Mouse (Mus musculus): ENCODE results near the gene Snx4. TPM values are rescaled to one million over a fixed set of nuclear protein-coding genes. Genes with fewer than 3 reads are reported as not detected.

The Snx4 gene
- polyA plus RNA-seq, 1 experiment from 2014 or later = 80.6 TPM

DNA sequence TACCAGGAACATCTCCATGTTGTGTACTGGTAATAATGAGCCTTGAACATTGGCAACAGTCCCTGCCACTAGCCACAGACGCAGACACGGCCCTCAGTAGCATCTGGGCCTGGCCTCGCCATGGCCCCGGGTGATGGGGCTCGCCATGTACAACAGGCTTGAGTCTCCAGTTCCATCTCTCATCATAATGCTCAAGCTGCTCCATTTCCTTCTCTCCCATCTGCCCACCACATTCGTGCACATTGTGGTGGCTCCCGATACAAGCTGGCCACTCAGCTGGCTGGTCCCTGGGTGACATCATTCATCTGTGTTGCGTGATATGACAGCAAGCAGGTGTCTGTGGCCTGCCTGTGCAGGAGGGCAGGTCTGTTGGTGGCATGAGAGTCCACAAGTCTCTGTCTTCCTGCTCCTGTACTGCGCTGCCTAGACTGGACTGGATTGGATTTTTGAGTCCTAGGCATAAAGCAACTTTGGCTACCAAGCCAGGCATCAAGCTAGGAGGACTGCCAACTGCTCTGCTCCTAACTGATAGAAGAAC, 6.2 kb upstream of the Snx4 start:
- Histone ChIP-seq H3K4me1 (0 out of 2 replicates have a peak, but pooled peaks cover 2% of the 10 kb centered on the region), H3K4me3 (replicated peaks) (no peak overlapping the region), H3K27me3 (replicated peaks) (no peaks in the 10 kb centered on the region), H3K36me3 (peaks cover 30% of the 10 kb centered on the region), H3K27ac (replicated peaks) (no peak overlapping the region), H3K4me2 (no peak overlapping the region), H3K9me3 (replicated peaks) (no peaks in the 10 kb centered on the region), H3K9ac (replicated peaks) (no peak overlapping the region)
- WGBS = 91% methylated on average over 9 of the region's 9 CpGs
- ATAC-seq (ENCODE audit: low FRiP score) = no peak

DNA sequence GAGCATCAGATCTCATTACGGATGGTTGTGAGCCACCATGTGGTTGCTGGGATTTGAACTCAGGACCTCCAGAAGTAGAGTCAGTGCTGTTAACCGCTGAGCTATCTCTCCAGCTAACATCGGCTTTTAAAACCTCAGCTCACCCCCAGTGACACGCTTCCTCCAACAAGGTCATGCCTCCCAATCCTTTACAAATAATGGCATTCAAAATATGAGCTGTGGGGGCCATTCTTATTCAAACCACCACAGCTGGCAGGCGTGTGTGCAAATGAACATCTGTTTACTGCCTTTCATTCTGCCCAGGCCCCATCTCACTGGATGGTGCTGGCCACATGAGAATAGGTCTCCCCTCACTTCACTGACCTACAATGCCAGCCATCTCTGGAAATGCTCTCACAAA, 4.7 kb upstream of the Snx4 start:
- no peak overlapping the region for H3K4me3 ChIP-seq (replicated peaks)
- WGBS = 78% methylated on average over 5 of the region's 5 CpGs
- no peak overlapping the region for H3K9ac ChIP-seq (replicated peaks)

DNA sequence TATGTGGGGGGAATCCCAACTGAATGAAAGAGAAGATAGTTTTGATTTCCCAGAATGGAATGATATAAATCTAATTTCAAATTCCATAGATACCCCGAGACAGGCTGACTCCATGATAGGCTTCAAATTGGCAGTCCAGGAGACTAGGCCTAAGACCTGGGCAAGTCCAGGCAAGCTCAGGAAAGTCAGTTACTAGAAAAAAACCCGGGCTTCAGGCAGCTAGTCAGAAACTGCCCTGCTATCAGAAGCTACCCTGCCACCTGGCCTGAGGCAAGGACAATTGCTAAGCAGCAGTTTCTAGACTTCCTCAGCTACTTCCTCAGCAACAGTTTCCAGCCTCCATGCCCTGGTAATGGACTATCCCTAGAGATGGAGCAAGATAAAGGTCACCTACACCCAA, 4.2 kb upstream of the Snx4 start:
- no peak overlapping the region for H3K9ac ChIP-seq (replicated peaks)
- H3K36me3 ChIP-seq = peaks cover 19% of the 10 kb centered on the region
- no peaks in the 10 kb centered on the region for H3K9me3 ChIP-seq (replicated peaks)
- no peak overlapping the region for H3K4me2 ChIP-seq
- H3K27ac ChIP-seq (replicated peaks) = no peak overlapping the region
- 74% methylated on average over 2 of the region's 2 CpGs for WGBS
- ATAC-seq (ENCODE audit: low FRiP score) = no peak
- H3K4me3 ChIP-seq (replicated peaks) = no peak overlapping the region
- peaks cover 8% of the 10 kb centered on the region for H3K4me1 ChIP-seq
- no peaks in the 10 kb centered on the region for H3K27me3 ChIP-seq (replicated peaks)

More for the DNA sequence above, 4.7 kb upstream of the Snx4 start:
- Histone ChIP-seq H3K4me1 (peaks cover 7% of the 10 kb centered on the region), H3K27me3 (replicated peaks) (no peaks in the 10 kb centered on the region), H3K27ac (replicated peaks) (no peak overlapping the region), H3K36me3 (peaks cover 24% of the 10 kb centered on the region), H3K4me2 (no peak overlapping the region), H3K9me3 (replicated peaks) (no peaks in the 10 kb centered on the region)
- ATAC-seq (ENCODE audit: low FRiP score) = no peak

DNA sequence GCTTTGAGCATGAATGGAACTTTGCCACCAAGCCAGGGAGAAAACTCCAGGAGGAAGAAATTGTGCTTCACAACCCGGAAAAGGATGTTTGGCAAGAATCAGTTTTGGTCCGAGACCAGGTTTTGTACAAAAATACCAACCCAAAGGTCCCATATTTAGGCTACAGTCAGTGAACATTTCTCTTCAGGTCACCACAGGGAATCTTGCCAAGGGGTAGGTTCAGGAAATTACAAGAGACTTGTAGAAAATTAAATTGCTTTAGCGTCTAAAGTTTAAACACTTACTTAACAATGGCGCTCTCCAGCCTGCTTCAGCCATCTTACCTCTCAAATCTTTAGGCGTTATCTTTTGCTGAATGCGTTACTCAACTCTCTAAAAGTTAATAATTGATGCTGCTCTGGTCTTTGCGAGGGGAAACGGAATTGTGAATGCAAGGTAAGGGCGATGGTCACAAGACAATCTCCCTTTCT, 556 bp upstream of the Snx4 start:
- ATAC-seq (ENCODE audit: low FRiP score) = no peak
- no peaks in the 10 kb centered on the region for H3K27me3 ChIP-seq (replicated peaks)
- H3K4me2 ChIP-seq = peak overlapping the region; percentile 65
- H3K9ac ChIP-seq (replicated peaks) = peak overlapping the region; percentile 93
- peak overlapping the region; percentile 85 for H3K27ac ChIP-seq (replicated peaks)
- no peaks in the 10 kb centered on the region for H3K36me3 ChIP-seq
- H3K9me3 ChIP-seq (replicated peaks) = no peaks in the 10 kb centered on the region
- 16% methylated on average over 9 of the region's 9 CpGs for WGBS
- peaks cover 24% of the 10 kb centered on the region for H3K4me1 ChIP-seq
- peak overlapping the region; percentile 95 for H3K4me3 ChIP-seq (replicated peaks)

DNA sequence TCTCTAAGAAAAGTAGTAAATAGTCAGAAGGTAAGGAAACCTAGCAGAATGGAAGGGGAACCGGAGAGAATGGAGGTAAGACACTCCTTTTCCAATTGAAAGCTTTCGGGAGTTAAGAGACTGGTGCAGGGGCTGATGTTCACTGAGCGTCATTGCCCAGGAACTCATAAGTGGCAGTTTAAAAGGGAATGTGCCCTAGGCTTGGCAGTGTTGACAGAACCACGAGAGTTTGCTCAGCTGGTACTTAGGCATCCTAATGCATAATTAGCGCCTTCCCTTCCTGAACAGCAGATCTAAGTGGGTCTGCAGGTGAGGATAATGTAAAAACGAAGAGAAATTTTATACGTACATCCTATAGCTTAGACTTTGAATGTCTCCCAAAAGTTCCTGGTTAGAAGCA, 4.4 kb downstream of the Snx4 start:
- 82% methylated on average over 7 of the region's 7 CpGs for WGBS
- Histone ChIP-seq H3K4me2 (no peak overlapping the region), H3K4me3 (replicated peaks) (no peak overlapping the region)

DNA sequence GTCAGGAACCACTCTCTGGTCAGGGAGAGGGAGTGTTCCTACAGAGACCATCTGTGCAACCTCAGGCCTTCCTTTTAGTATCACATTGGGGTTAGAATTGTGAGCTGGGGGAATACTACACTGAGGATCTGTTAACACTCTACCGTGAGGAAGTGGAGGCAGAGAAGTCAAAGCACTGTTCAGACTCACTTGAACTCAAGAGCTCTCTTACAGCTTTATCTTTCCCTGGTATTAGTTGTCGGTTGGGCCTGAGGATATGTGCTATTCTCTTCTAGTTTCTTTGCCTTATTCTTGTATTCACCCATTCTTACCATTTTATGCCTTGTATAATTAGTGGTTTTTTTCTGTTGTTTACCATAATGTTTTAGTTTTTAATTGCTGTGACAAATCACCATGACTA, 7.3 kb downstream of the Snx4 start:
- WGBS = 87% methylated on average over 2 of the region's 2 CpGs
- H3K9ac ChIP-seq (replicated peaks) = no peak overlapping the region
- no peak overlapping the region for H3K27ac ChIP-seq (replicated peaks)
- ATAC-seq (ENCODE audit: low FRiP score) = no peak
- H3K9me3 ChIP-seq (replicated peaks) = no peaks in the 10 kb centered on the region
- no peaks in the 10 kb centered on the region for H3K27me3 ChIP-seq (replicated peaks)
- H3K4me3 ChIP-seq (replicated peaks) = no peak overlapping the region
- peaks cover 4% of the 10 kb centered on the region for H3K4me1 ChIP-seq
- no peaks in the 10 kb centered on the region for H3K36me3 ChIP-seq
- H3K4me2 ChIP-seq = no peak overlapping the region

More for the DNA sequence above, 4.4 kb downstream of the Snx4 start:
- ATAC-seq (ENCODE audit: low FRiP score) = no peak
- no peaks in the 10 kb centered on the region for H3K27me3 ChIP-seq (replicated peaks)
- H3K36me3 ChIP-seq = no peaks in the 10 kb centered on the region
- peaks cover 20% of the 10 kb centered on the region for H3K4me1 ChIP-seq
- no peak overlapping the region for H3K9ac ChIP-seq (replicated peaks)
- no peak overlapping the region for H3K27ac ChIP-seq (replicated peaks)
- H3K9me3 ChIP-seq (replicated peaks) = no peaks in the 10 kb centered on the region

DNA sequence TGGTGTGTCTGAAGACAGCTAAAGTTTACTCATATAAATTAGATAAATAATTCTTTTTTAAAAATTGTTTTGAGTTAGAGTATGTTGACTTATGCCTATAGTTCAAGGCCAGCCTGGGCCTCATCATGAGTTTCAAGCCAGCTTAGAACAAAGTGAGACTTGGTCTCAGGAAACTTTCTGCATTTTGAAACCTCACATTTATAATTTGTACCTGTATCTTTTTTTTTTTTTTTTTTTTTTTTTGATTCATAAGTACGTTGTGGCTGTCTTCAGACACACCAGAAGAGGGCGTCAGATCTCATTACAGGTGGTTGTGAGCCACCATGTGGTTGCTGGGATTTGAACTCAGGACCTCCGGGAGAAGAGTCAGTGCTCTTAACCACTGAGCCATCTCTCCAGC, 8.6 kb downstream of the Snx4 start:
- H3K27me3 ChIP-seq (replicated peaks) = no peaks in the 10 kb centered on the region
- H3K27ac ChIP-seq (replicated peaks) = no peak overlapping the region
- H3K9me3 ChIP-seq (replicated peaks) = no peaks in the 10 kb centered on the region
- ATAC-seq (ENCODE audit: low FRiP score) = no peak
- H3K9ac ChIP-seq (replicated peaks) = no peak overlapping the region
- no peak overlapping the region for H3K4me2 ChIP-seq
- WGBS = 85% methylated on average over 3 of the region's 3 CpGs
- H3K36me3 ChIP-seq = peaks cover 6% of the 10 kb centered on the region; the same call in 1 of the 2 replicates
- H3K4me1 ChIP-seq = no peaks in the 10 kb centered on the region; the same call in 1 of the 2 replicates
- no peak overlapping the region for H3K4me3 ChIP-seq (replicated peaks)

DNA sequence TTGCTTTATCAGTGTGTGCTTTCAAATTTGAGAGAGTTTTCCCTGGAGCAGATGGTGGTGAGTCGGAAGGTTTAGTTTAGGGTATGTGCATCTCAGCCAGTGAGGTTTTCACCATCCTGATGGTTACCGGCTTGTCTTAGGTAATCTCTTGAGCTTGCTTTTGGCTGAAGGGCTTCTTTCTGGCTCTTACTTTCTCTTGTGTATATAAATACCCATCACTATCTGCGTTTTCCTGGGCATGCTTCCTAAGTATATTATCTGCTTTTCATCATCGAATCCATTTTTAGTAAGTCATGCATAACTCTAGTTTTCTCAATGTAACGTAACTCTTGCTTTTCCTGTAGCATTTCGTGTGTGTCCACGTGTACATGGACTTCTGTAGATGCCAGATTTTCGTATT, 9.6 kb downstream of the Snx4 start:
- Histone ChIP-seq H3K9ac (replicated peaks) (no peak overlapping the region), H3K4me1 (no peaks in the 10 kb centered on the region; the same call in 1 of the 2 replicates), H3K4me3 (replicated peaks) (no peak overlapping the region), H3K27me3 (replicated peaks) (no peaks in the 10 kb centered on the region), H3K27ac (replicated peaks) (no peak overlapping the region), H3K36me3 (peaks cover 16% of the 10 kb centered on the region), H3K9me3 (replicated peaks) (no peaks in the 10 kb centered on the region), H3K4me2 (no peak overlapping the region)
- WGBS = 96% methylated on average over 8 of the region's 8 CpGs
- no peak for ATAC-seq (ENCODE audit: low FRiP score)

DNA sequence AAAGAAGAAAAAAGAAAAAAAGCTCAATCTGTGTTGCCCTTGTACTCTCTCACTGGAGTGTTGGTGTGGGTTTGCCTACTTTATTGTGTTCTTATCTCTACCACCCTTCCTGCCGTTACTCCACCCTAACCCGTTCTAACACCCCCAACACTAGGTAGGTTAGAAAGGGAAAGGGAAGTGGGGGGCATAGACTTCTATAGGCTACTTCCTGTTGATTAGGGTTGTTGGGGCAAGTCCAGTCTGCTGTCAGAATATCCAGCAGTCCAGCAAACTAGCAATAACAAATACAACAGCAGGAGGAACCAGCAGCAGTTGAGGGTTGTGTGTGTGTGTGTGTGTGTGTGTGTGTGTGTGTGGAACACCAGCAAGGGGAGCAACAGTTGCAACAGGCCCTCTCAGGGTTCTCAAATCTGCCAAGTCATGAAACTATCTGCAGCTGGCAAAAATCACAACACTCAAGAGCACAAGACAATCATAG, 10.4 kb downstream of the Snx4 start:
- peaks cover 23% of the 10 kb centered on the region for H3K36me3 ChIP-seq
- H3K4me2 ChIP-seq = no peak overlapping the region
- H3K9me3 ChIP-seq (replicated peaks) = no peaks in the 10 kb centered on the region
- no peak overlapping the region for H3K4me3 ChIP-seq (replicated peaks)
- no peak for ATAC-seq (ENCODE audit: low FRiP score)
- H3K27me3 ChIP-seq (replicated peaks) = no peaks in the 10 kb centered on the region
- H3K27ac ChIP-seq (replicated peaks) = no peak overlapping the region
- WGBS = 86% methylated on average over 2 of the region's 2 CpGs
- no peaks in the 10 kb centered on the region; the same call in 1 of the 2 replicates for H3K4me1 ChIP-seq
- H3K9ac ChIP-seq (replicated peaks) = no peak overlapping the region

DNA sequence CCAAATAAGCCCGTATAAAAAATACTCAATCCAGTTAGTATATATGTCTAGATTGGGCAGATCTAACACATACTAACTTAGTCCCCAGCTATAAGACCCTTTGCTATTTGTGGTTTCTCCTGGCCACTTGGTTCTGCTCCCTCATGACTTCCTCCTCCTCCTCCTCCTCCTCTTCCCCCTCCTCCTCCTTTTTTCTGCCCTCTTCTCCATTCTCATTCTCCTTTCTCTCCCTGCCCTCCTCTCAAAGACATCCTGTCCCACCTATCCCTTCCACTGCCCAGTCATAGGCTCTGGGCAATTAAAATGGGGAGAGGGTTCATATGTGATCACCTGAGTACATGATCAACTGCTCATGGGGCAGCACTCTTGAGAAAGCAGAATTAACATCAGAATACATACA, 10.9 kb downstream of the Snx4 start:
- whole genome bisulfite sequencing = 100% methylated on average over 1 of the region's 1 CpGs
- H3K27me3 ChIP-seq (replicated peaks) = no peaks in the 10 kb centered on the region
- no peaks in the 10 kb centered on the region for H3K9me3 ChIP-seq (replicated peaks)
- H3K36me3 ChIP-seq = peaks cover 25% of the 10 kb centered on the region
- no peak overlapping the region for H3K4me3 ChIP-seq (replicated peaks)
- H3K27ac ChIP-seq (replicated peaks) = no peak overlapping the region
- H3K9ac ChIP-seq (replicated peaks) = no peak overlapping the region
- H3K4me1 ChIP-seq = no peaks in the 10 kb centered on the region; the same call in 1 of the 2 replicates
- H3K4me2 ChIP-seq = no peak overlapping the region
- ATAC-seq (ENCODE audit: low FRiP score) = no peak

DNA sequence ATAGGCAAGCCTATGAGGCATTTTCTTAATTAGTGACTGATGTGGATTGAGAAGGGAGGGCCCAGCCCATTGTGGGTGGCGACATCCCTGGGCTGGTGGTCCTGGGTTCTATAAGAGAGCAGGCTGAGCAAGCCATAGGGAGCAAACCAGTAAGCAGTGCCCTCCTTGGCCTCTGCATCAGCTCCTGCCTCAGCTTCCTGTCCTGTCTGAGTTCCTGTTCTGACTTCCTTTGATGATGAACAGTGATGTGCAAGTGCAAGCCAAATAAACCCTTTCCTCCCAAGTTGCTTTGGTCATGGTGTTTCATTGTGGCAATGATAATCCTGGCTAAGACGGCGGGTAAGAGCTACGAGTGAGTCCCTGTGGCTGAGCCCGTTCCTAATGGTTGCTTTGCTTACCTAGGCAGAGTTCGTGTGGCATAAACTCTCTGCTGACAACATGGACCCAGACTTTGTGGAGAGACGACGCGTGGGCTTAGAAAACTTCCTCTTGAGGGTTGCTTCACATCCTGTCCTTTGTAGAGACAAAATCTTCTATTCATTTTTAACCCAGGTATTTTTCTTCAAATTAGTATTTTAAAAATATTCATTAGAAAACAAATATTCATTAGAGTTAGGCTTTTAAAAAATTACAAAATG, 16.5 kb downstream of the Snx4 start:
- Histone ChIP-seq H3K9ac (replicated peaks) (no peak overlapping the region), H3K4me2 (no peak overlapping the region), H3K27ac (replicated peaks) (no peak overlapping the region), H3K9me3 (replicated peaks) (no peaks in the 10 kb centered on the region), H3K27me3 (replicated peaks) (no peaks in the 10 kb centered on the region), H3K36me3 (peaks cover 55% of the 10 kb centered on the region), H3K4me3 (replicated peaks) (no peak overlapping the region), H3K4me1 (no peaks in the 10 kb centered on the region)
- no peak for ATAC-seq (ENCODE audit: low FRiP score)
- WGBS = 93% methylated on average over 9 of the region's 9 CpGs

DNA sequence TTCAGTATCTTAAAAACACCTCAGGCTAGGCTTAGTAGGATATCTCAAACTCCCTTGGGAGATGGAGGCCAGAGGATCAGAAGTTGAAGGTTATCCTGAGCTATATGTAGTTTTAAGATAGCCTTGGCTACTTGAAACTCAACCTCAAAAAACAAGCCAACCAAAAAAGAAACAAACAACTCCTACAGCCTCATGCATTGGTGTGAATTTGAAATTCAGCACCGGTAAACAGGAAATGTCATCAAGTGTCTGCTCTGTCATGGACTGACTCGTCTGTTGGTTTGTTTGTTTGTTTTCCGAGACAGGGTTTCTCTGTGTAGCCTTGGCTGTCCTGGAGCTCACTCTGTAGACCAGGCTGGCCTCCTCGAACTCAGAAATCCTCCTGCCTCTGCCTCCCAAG, 20.6 kb downstream of the Snx4 start:
- no peak for ATAC-seq (ENCODE audit: low FRiP score)
- no peak overlapping the region for H3K27ac ChIP-seq (replicated peaks)
- WGBS = 96% methylated on average over 4 of the region's 4 CpGs
- H3K4me2 ChIP-seq = no peak overlapping the region
- H3K36me3 ChIP-seq = peaks cover 45% of the 10 kb centered on the region
- H3K9me3 ChIP-seq (replicated peaks) = no peaks in the 10 kb centered on the region
- no peak overlapping the region for H3K4me3 ChIP-seq (replicated peaks)
- H3K27me3 ChIP-seq (replicated peaks) = no peaks in the 10 kb centered on the region
- H3K4me1 ChIP-seq = no peaks in the 10 kb centered on the region
- H3K9ac ChIP-seq (replicated peaks) = no peak overlapping the region

Measured in neural tube, embryonic 15.5 days (tissue).